Mouse (Mus musculus): ENCODE measurements around the gene Gng4. TPM values are rescaled to one million over a fixed set of nuclear protein-coding genes. Genes with fewer than 3 reads are reported as not detected.

Gng4 gene
- polyA plus RNA-seq, 1 experiment from 2014 or later: 1.7 TPM

GRCm38 (mm10) chr13:13781026-13781425 is 2.8 kb upstream of the Gng4 start:
- DNase-seq (ENCODE audit: low spot score) (no peak), ATAC-seq (replicated peaks; ENCODE audit: low FRiP score) (no peak)
- H3K9me3 ChIP-seq (ENCODE audit: control insufficient read depth, low read length): no peaks in the 10 kb centered on the region
- no peak overlapping the region for H3K9ac ChIP-seq (ENCODE audit: low read length)
- no peak overlapping the region for H3K4me3 ChIP-seq (ENCODE audit: low read depth, low read length)
- H3K4me2 ChIP-seq (ENCODE audit: low read depth, low read length, severe bottlenecking): no peak overlapping the region
- peaks cover 3% of the 10 kb centered on the region for H3K4me1 ChIP-seq (replicated peaks; ENCODE audit: control insufficient read depth, insufficient read depth, low read length)
- no peaks in the 10 kb centered on the region for H3K36me3 ChIP-seq (ENCODE audit: control insufficient read depth, insufficient read depth, low read length)
- no peak overlapping the region for H3K27ac ChIP-seq (ENCODE audit: low read depth, low read length)
- peaks cover 24% of the 10 kb centered on the region for H3K27me3 ChIP-seq (ENCODE audit: control insufficient read depth, insufficient read depth, low read length)
- WGBS: 73% methylated on average over 4 of the region's 4 CpGs

DNA sequence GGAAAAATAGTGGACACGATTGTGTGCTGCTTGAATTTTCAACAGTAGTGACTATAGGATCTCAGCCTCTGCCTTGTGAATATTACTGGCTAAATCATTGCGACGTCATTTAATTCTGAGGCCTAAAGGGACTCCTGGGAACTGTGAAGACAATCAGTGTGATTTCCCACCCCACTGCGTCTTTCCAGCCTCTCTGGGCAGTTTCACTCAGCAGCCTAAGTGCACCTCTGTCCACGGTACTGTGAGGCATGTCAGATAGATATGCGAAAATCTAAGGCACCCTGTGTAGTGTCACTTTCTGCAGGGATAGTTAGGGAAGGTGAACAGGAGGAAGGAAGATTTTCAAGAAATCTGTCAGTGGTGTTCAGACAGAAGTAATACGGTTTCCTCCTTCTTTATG is 563 bp upstream of the Gng4 start:
- Histone ChIP-seq H3K4me2 (ENCODE audit: low read depth, low read length, severe bottlenecking) (no peak overlapping the region), H3K27me3 (ENCODE audit: control insufficient read depth, insufficient read depth, low read length) (peaks cover 24% of the 10 kb centered on the region), H3K36me3 (ENCODE audit: control insufficient read depth, insufficient read depth, low read length) (no peaks in the 10 kb centered on the region), H3K4me3 (ENCODE audit: low read depth, low read length) (no peak overlapping the region), H3K9me3 (ENCODE audit: control insufficient read depth, low read length) (no peaks in the 10 kb centered on the region), H3K9ac (ENCODE audit: low read length) (no peak overlapping the region), H3K27ac (ENCODE audit: low read depth, low read length) (no peak overlapping the region), H3K4me1 (replicated peaks; ENCODE audit: control insufficient read depth, insufficient read depth, low read length) (peaks cover 3% of the 10 kb centered on the region)
- ATAC-seq (replicated peaks; ENCODE audit: low FRiP score): no peak
- 46% methylated on average over 7 of the region's 7 CpGs for WGBS
- DNase-seq (ENCODE audit: low spot score): no peak

DNA sequence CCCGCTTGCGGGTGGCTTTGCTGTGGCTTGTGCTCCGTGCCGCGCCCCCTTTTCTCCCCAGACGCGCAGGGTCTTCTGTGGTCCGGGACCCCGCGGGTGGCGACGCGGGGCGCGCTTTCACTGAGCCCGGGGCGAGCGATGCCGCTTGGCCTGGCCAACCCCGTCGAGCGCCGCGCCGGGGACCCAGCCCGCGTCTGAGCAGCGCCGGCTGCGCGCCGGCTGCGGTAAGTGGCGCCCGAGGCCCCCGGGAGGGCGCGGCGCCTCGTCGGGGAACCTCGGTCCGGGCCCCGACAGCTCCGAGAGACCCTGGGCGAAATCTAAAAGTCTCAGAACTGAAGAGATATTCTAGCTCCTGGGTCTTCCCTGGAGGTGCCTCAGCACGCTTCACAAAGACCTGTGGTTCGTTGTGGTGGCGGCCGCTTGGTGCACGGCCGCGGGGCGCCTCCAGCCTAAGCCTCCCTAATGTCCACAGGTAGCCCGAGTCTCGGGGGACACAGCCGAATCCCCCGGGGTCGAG is 619 bp downstream of the Gng4 start:
- H3K36me3 ChIP-seq (ENCODE audit: control insufficient read depth, insufficient read depth, low read length): no peaks in the 10 kb centered on the region
- 2% methylated on average over 43 of the region's 59 CpGs for WGBS
- ATAC-seq (replicated peaks; ENCODE audit: low FRiP score): peak; percentile 73
- peak overlapping the region; percentile 95 for H3K4me2 ChIP-seq (ENCODE audit: low read depth, low read length, severe bottlenecking)
- H3K9ac ChIP-seq (ENCODE audit: low read length): peak overlapping the region; percentile 41
- DNase-seq (ENCODE audit: low spot score): peak; percentile 62
- no peaks in the 10 kb centered on the region for H3K9me3 ChIP-seq (ENCODE audit: control insufficient read depth, low read length)
- H3K4me1 ChIP-seq (replicated peaks; ENCODE audit: control insufficient read depth, insufficient read depth, low read length): peaks cover 3% of the 10 kb centered on the region
- H3K4me3 ChIP-seq (ENCODE audit: low read depth, low read length): peak overlapping the region; percentile 52
- H3K27me3 ChIP-seq (ENCODE audit: control insufficient read depth, insufficient read depth, low read length): peaks cover 24% of the 10 kb centered on the region
- H3K27ac ChIP-seq (ENCODE audit: low read depth, low read length): no peak overlapping the region

DNA sequence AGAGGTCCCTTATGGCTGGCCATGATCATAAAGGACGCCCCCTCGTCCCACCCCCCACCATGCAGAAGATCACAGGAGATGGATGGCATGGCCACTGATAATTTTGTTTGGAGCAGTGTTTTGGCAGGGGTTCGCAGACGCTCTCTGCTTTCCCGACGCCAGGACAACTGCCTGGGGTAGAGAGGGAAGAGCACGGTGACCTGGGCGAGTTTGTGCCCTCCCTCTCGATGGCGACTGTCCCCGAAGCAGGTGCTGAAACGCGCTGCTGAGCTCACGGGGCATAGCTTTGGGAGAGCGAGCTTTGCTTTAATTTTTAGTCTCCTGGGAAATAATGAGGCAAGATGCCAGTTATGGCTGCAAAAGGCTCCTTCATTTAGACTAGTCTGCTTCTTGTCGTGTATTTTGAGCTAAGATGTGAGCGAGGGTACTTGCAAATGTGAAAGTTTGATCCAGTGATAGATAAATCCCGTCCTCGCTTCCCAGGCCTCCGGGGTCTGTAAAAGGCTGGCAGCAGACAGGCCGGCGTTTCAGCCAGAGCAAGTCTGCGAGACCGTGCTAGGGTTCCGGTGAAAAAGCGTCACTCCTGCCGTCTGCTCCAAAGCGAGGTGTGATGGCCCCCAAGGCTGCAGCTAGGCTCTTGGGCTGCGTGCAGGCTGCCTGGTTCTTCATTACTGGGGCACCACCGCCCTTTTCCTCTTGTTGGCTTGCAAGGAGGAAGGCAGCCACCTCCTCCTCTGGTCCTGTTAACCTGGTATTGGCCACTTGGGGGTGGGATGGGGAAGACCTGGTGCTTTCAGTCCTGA is 1.3 kb downstream of the Gng4 start:
- no peak overlapping the region for H3K27ac ChIP-seq (ENCODE audit: low read depth, low read length)
- H3K36me3 ChIP-seq (ENCODE audit: control insufficient read depth, insufficient read depth, low read length): no peaks in the 10 kb centered on the region
- 1% methylated on average over 30 of the region's 30 CpGs for WGBS
- H3K4me2 ChIP-seq (ENCODE audit: low read depth, low read length, severe bottlenecking): peak overlapping the region; percentile 95
- no peaks in the 10 kb centered on the region for H3K9me3 ChIP-seq (ENCODE audit: control insufficient read depth, low read length)
- no peak overlapping the region for H3K9ac ChIP-seq (ENCODE audit: low read length)
- peak overlapping the region; percentile 52 for H3K4me3 ChIP-seq (ENCODE audit: low read depth, low read length)
- peak; percentile 60 for DNase-seq (ENCODE audit: low spot score)
- H3K27me3 ChIP-seq (ENCODE audit: control insufficient read depth, insufficient read depth, low read length): peaks cover 24% of the 10 kb centered on the region
- peak; percentile 28; the same call in 1 of the 2 replicates for ATAC-seq (replicated peaks; ENCODE audit: low FRiP score)
- peaks cover 3% of the 10 kb centered on the region for H3K4me1 ChIP-seq (replicated peaks; ENCODE audit: control insufficient read depth, insufficient read depth, low read length)

- peaks cover 3% of the 10 kb centered on the region for H3K4me1 ChIP-seq (replicated peaks; ENCODE audit: control insufficient read depth, insufficient read depth, low read length)
- no peak overlapping the region for H3K4me2 ChIP-seq (ENCODE audit: low read depth, low read length, severe bottlenecking)
- WGBS: 85% methylated on average over 6 of the region's 6 CpGs
- no peak for ATAC-seq (replicated peaks; ENCODE audit: low FRiP score)
- H3K27me3 ChIP-seq (ENCODE audit: control insufficient read depth, insufficient read depth, low read length): peaks cover 24% of the 10 kb centered on the region
- no peak overlapping the region for H3K27ac ChIP-seq (ENCODE audit: low read depth, low read length)
- H3K9me3 ChIP-seq (ENCODE audit: control insufficient read depth, low read length): no peaks in the 10 kb centered on the region
- H3K9ac ChIP-seq (ENCODE audit: low read length): no peak overlapping the region
- no peak overlapping the region for H3K4me3 ChIP-seq (ENCODE audit: low read depth, low read length)
- peak; percentile 37 for DNase-seq (ENCODE audit: low spot score)
- no peaks in the 10 kb centered on the region for H3K36me3 ChIP-seq (ENCODE audit: control insufficient read depth, insufficient read depth, low read length)
These were observed 3.1 kb downstream of the Gng4 start for GRCm38 (mm10) chr13:13786971-13787370.

DNA sequence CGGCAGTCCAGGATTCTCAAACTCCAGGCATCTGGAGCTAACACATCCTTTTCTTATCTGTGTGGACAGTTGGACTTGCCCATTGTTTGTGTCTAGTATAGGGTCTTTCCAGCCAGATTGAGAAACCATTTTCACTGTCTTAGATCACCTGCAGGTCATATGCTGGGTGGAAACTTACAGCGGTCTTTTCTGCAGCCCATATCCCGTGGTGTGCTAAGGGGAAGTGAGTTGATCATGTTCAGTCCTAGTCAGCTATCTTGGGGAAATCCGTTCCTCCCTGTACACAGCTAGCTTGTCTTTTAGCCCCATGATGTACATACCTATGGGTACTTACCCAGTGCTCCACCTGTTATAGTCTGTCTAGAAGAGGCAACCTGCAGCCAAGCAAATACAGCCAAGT is 4.2 kb downstream of the Gng4 start:
- Histone ChIP-seq H3K36me3 (ENCODE audit: control insufficient read depth, insufficient read depth, low read length) (no peaks in the 10 kb centered on the region), H3K4me2 (ENCODE audit: low read depth, low read length, severe bottlenecking) (no peak overlapping the region), H3K27me3 (ENCODE audit: control insufficient read depth, insufficient read depth, low read length) (peaks cover 20% of the 10 kb centered on the region), H3K9me3 (ENCODE audit: control insufficient read depth, low read length) (no peaks in the 10 kb centered on the region), H3K27ac (ENCODE audit: low read depth, low read length) (no peak overlapping the region), H3K4me3 (ENCODE audit: low read depth, low read length) (no peak overlapping the region), H3K4me1 (replicated peaks; ENCODE audit: control insufficient read depth, insufficient read depth, low read length) (peaks cover 3% of the 10 kb centered on the region), H3K9ac (ENCODE audit: low read length) (no peak overlapping the region)
- DNase-seq (ENCODE audit: low spot score) (no peak), ATAC-seq (replicated peaks; ENCODE audit: low FRiP score) (no peak)
- 88% methylated on average over 4 of the region's 4 CpGs for WGBS

GRCm38 (mm10) chr13:13791981-13792380 is 8.1 kb downstream of the Gng4 start:
- DNase-seq (ENCODE audit: low spot score): peak; percentile 35
- WGBS: 93% methylated on average over 3 of the region's 3 CpGs

GRCm38 (mm10) chr13:13795166-13795832 is 11.4 kb downstream of the Gng4 start:
- Histone ChIP-seq H3K4me3 (ENCODE audit: low read depth, low read length) (no peak overlapping the region), H3K27ac (ENCODE audit: low read depth, low read length) (no peak overlapping the region), H3K9ac (ENCODE audit: low read length) (no peak overlapping the region), H3K4me2 (ENCODE audit: low read depth, low read length, severe bottlenecking) (no peak overlapping the region), H3K36me3 (ENCODE audit: control insufficient read depth, insufficient read depth, low read length) (no peaks in the 10 kb centered on the region), H3K9me3 (ENCODE audit: control insufficient read depth, low read length) (no peaks in the 10 kb centered on the region), H3K4me1 (replicated peaks; ENCODE audit: control insufficient read depth, insufficient read depth, low read length) (no peaks in the 10 kb centered on the region), H3K27me3 (ENCODE audit: control insufficient read depth, insufficient read depth, low read length) (no peaks in the 10 kb centered on the region)
- ATAC-seq (replicated peaks; ENCODE audit: low FRiP score) (no peak), DNase-seq (ENCODE audit: low spot score) (no peak)
- WGBS: 36% methylated on average over 5 of the region's 5 CpGs

More at GRCm38 (mm10) chr13:13791981-13792380, 8.1 kb downstream of the Gng4 start:
- no peaks in the 10 kb centered on the region; the same call in 1 of the 2 replicates for H3K27me3 ChIP-seq (ENCODE audit: control insufficient read depth, insufficient read depth, low read length)
- no peaks in the 10 kb centered on the region for H3K4me1 ChIP-seq (replicated peaks; ENCODE audit: control insufficient read depth, insufficient read depth, low read length)
- no peak overlapping the region for H3K4me3 ChIP-seq (ENCODE audit: low read depth, low read length)
- H3K36me3 ChIP-seq (ENCODE audit: control insufficient read depth, insufficient read depth, low read length): no peaks in the 10 kb centered on the region
- H3K9me3 ChIP-seq (ENCODE audit: control insufficient read depth, low read length): no peaks in the 10 kb centered on the region
- no peak overlapping the region for H3K27ac ChIP-seq (ENCODE audit: low read depth, low read length)
- no peak overlapping the region for H3K9ac ChIP-seq (ENCODE audit: low read length)
- ATAC-seq (replicated peaks; ENCODE audit: low FRiP score): no peak
- no peak overlapping the region for H3K4me2 ChIP-seq (ENCODE audit: low read depth, low read length, severe bottlenecking)
